Mouse (Mus musculus) spleen, embryonic (tissue): ENCODE results near the gene Gjb4.

Experiments
- CTCF ChIA-PET: fragments of 350-600 bp; sonication (Branson Sonifier 250); formaldehyde crosslinking; loops from one replicate; lab custom pipeline; 2022; lab: Charles Lee

The Gjb4 gene

GRCm38 (mm10) chr4:127353951-127354438, at the start of gene Gjb4:
Gene Gjb4 (minus strand): TSS chr4:127354081.
- CTCF ChIA-PET = no interaction called here

GRCm38 (mm10) chr4:127402614-127403013, 48.7 kb upstream of the Gjb4 start:
- CTCF ChIA-PET = no interaction called here

GRCm38 (mm10) chr4:127402166-127402565, 48.3 kb upstream of the Gjb4 start:
- CTCF ChIA-PET = no interaction called here

GRCm38 (mm10) chr4:127400165-127401145, 46.6 kb upstream of the Gjb4 start:
- CTCF ChIA-PET = no interaction called here

GRCm38 (mm10) chr4:127395591-127395990, 41.7 kb upstream of the Gjb4 start:
- CTCF ChIA-PET = no interaction called here

GRCm38 (mm10) chr4:127389645-127390044, 35.8 kb upstream of the Gjb4 start:
- CTCF ChIA-PET = no interaction called here

- CTCF ChIA-PET = no interaction called here
Measured at GRCm38 (mm10) chr4:127377344-127377743, 23.5 kb upstream of the Gjb4 start.

- CTCF ChIA-PET = interaction anchor here (0.6 kb wide), 1 partner anchor 39 kb away, joined by 9 read pairs; no protein-coding TSS in a partner anchor
Measured at GRCm38 (mm10) chr4:127375541-127376177, 21.8 kb upstream of the Gjb4 start.

GRCm38 (mm10) chr4:127374645-127375044, 20.8 kb upstream of the Gjb4 start:
- CTCF ChIA-PET = no interaction called here

GRCm38 (mm10) chr4:127373491-127373890, 19.6 kb upstream of the Gjb4 start:
- CTCF ChIA-PET = no interaction called here

- CTCF ChIA-PET = no interaction called here
Measured at GRCm38 (mm10) chr4:127371546-127371945, 17.7 kb upstream of the Gjb4 start.

- CTCF ChIA-PET = no interaction called here
Measured at GRCm38 (mm10) chr4:127370447-127370846, 16.6 kb upstream of the Gjb4 start.

GRCm38 (mm10) chr4:127368379-127368973, 14.6 kb upstream of the Gjb4 start:
- CTCF ChIA-PET = no interaction called here

GRCm38 (mm10) chr4:127365834-127366233, 12.0 kb upstream of the Gjb4 start:
- CTCF ChIA-PET = no interaction called here

GRCm38 (mm10) chr4:127365433-127365832, 11.6 kb upstream of the Gjb4 start:
- CTCF ChIA-PET = interaction anchor here (0.6 kb wide), 1 partner anchor 63 kb away, joined by 3 read pairs; no protein-coding TSS in a partner anchor

GRCm38 (mm10) chr4:127364431-127364830, 10.6 kb upstream of the Gjb4 start:
- CTCF ChIA-PET = no interaction called here

- CTCF ChIA-PET = no interaction called here
Measured at GRCm38 (mm10) chr4:127363331-127363730, 9.4 kb upstream of the Gjb4 start.

- CTCF ChIA-PET = no interaction called here
Measured at GRCm38 (mm10) chr4:127362520-127362919, 8.6 kb upstream of the Gjb4 start.

- CTCF ChIA-PET = no interaction called here
Measured at GRCm38 (mm10) chr4:127358018-127358417, 4.1 kb upstream of the Gjb4 start, which contains the start of gene Gjb5. Gene Gjb5 (minus strand): TSS chr4:127358181.

GRCm38 (mm10) chr4:127354506-127355485, 915 bp upstream of the Gjb4 start:
- CTCF ChIA-PET = no interaction called here

- CTCF ChIA-PET = no interaction called here
Measured at GRCm38 (mm10) chr4:127352594-127352993, 1.3 kb downstream of the Gjb4 start.
